8 mouse cellular contexts compared by ENCODE assay signal in genomic region chr11:77215483-77215882, GRCm38 (mm10). TPM values are rescaled to one million over a fixed set of nuclear protein-coding genes. Genes with fewer than 3 reads are reported as not detected.
DNase-seq lines count a peak whose midpoint lies in the region; ATAC-seq lines count a peak whose summit lies in the region.

No protein-coding gene starts in this region.

- intact Hi-C loops in left cerebral cortex, postnatal 4 days (cut with DNase I): loop anchor here (5.0 to 10.0 kb wide), 4 partner anchors 92 to 419 kb away; no protein-coding TSS in a partner anchor

- peak overlapping the region; percentile 88 for H3K27ac ChIP-seq in embryonic facial prominence, embryonic 15.5 days (replicated peaks)
- peak overlapping the region; percentile 84 for H3K27ac ChIP-seq in limb, embryonic 13.5 days

- peak overlapping the region; percentile 80 for H3K4me2 ChIP-seq in embryonic facial prominence, embryonic 15.5 days (replicated peaks)
- H3K4me2 ChIP-seq in limb, embryonic 13.5 days (replicated peaks): peak overlapping the region; percentile 86

- H3K27me3 ChIP-seq in embryonic facial prominence, embryonic 15.5 days: no peaks in the 10 kb centered on the region
- H3K27me3 ChIP-seq in limb, embryonic 13.5 days: no peaks in the 10 kb centered on the region
- no peaks in the 10 kb centered on the region for H3K27me3 ChIP-seq in splenic B cell, adult 2 months (ENCODE audit: control insufficient read depth, insufficient read depth, low read length, poor library complexity, severe bottlenecking)

- peak overlapping the region; percentile 81 for H3K9ac ChIP-seq in embryonic facial prominence, embryonic 15.5 days
- H3K9ac ChIP-seq in limb, embryonic 13.5 days: peak overlapping the region; percentile 82

- DNase-seq in embryo, embryonic 10.5 days (ENCODE audit: low spot score): peak; percentile 38
- DNase-seq in embryo, embryonic 11 days: no peak
- DNase-seq in 416B (ENCODE audit: low read depth): peak; percentile 50
- DNase-seq in splenic B cell, adult 2 months (ENCODE audit: low read depth, low spot score): peak; percentile 30
- DNase-seq in left cerebral cortex, postnatal 4 days: no peak
- no peak for DNase-seq in frontal cortex, adult 2 months (ENCODE audit: extremely low spot score in 1 of 2, low spot score in 1 of 2)

- no peak; the same call in 1 of the 2 replicates for ATAC-seq in embryonic facial prominence, embryonic 15.5 days (ENCODE audit: insufficient number of reproducible peaks, low FRiP score, low TSS enrichment, low read depth)
- ATAC-seq in limb, embryonic 13.5 days (ENCODE audit: low FRiP score, low read depth): 0 out of 2 replicates have a peak, but pooled peaks have one; percentile 28

- no peaks in the 10 kb centered on the region for H3K9me3 ChIP-seq in embryonic facial prominence, embryonic 15.5 days (replicated peaks)
- H3K9me3 ChIP-seq in limb, embryonic 13.5 days: no peaks in the 10 kb centered on the region

- WGBS in embryonic facial prominence, embryonic 15.5 days: 2% methylated on average over 11 of the region's 11 CpGs
- 2% methylated on average over 11 of the region's 11 CpGs for WGBS in limb, embryonic 13.5 days

- H3K4me1 ChIP-seq in embryonic facial prominence, embryonic 15.5 days: peaks cover 4% of the 10 kb centered on the region; the same call in 1 of the 2 replicates
- peaks cover 6% of the 10 kb centered on the region for H3K4me1 ChIP-seq in limb, embryonic 13.5 days

- H3K36me3 ChIP-seq in embryonic facial prominence, embryonic 15.5 days: no peaks in the 10 kb centered on the region
- H3K36me3 ChIP-seq in limb, embryonic 13.5 days: no peaks in the 10 kb centered on the region
- H3K36me3 ChIP-seq in splenic B cell, adult 2 months (ENCODE audit: control insufficient read depth, insufficient read depth, low read length, poor library complexity, severe bottlenecking): no peaks in the 10 kb centered on the region

- peak overlapping the region; percentile 86 for H3K4me3 ChIP-seq in embryonic facial prominence, embryonic 15.5 days (replicated peaks)
- H3K4me3 ChIP-seq in limb, embryonic 13.5 days: peak overlapping the region; percentile 87

RNA-seq across cellular contexts. Expression of gene Ssh2, which starts 0.6 kb away (rescaled TPM):
- 8.2 and 9.5 TPM in 2 replicates for polyA plus RNA-seq in embryonic facial prominence, embryonic 15.5 days (2015; fragmentation: Nextera tagmentation; extraction: Ambion mirVana)
- polyA plus RNA-seq in limb, embryonic 13.5 days (2015; fragmentation: Nextera tagmentation; extraction: Ambion mirVana): 6.5 and 8.6 TPM in 2 replicates
- 10 to 100 TPM; 60.7 to 62.3 TPM for total RNA-seq in left cerebral cortex, postnatal 4 days (2021)
- polyA plus RNA-seq in frontal cortex, adult 2 months (2012; rRNA removed): 14.6 and 15.6 TPM in 2 replicates

RNA-seq across cellular contexts. Expression of gene Efcab5, which starts 26.7 kb away (rescaled TPM):
- polyA plus RNA-seq in embryonic facial prominence, embryonic 15.5 days (2015; fragmentation: Nextera tagmentation; extraction: Ambion mirVana): 0.38 and 0.79 TPM in 2 replicates
- 0.18 and 0.25 TPM in 2 replicates for polyA plus RNA-seq in limb, embryonic 13.5 days (2015; fragmentation: Nextera tagmentation; extraction: Ambion mirVana)
- 1 to 10 TPM; 5.7 to 6.4 TPM for total RNA-seq in left cerebral cortex, postnatal 4 days (2021)
- 4.0 and 4.1 TPM in 2 replicates for polyA plus RNA-seq in frontal cortex, adult 2 months (2012; rRNA removed)

Comparison
In these comparisons a context has a peak if more than half of its experiments do, and no peak if none do; other contexts are left out.
1. DNase-seq: peak in embryo, embryonic 10.5 days (single experiment), 416B (single experiment) and splenic B cell, adult 2 months (single experiment); none in embryo, embryonic 11 days (single experiment), left cerebral cortex, postnatal 4 days (single experiment) and frontal cortex, adult 2 months (0 of 2).